Comparison of ENCODE assay signal across 23 mouse cellular contexts in genomic region chr19:34697461-34697860, GRCm38 (mm10). TPM values are rescaled to one million over a fixed set of nuclear protein-coding genes. Genes with fewer than 3 reads are reported as not detected.
A peak's percentile ranks its signal among the peaks of the same experiment; 100 is the strongest.
DNase-seq lines count a peak whose midpoint lies in the region; ATAC-seq and TF ChIP-seq lines count a peak whose summit lies in the region.
"Had no signal": no experiment of that assay in that cellular context is flagged by ENCODE, and none has a peak within 500 bp of the region (broad histone marks: within the 10 kb centered on the region; RNA-seq: fewer than 3 reads in every experiment).

No protein-coding gene starts in this region.

- no peak overlapping the region for H3K4me2 ChIP-seq in kidney, embryonic 15.5 days
- no peak overlapping the region for H3K4me2 ChIP-seq in kidney, postnatal 0 days (ENCODE audit: low read length)
- H3K4me2 ChIP-seq in liver, embryonic 16.5 days (ENCODE audit: low read depth, low read length) = no peak overlapping the region
- H3K4me2 ChIP-seq in liver, embryonic 12.5 days = no peak overlapping the region
- H3K4me2 ChIP-seq: embryonic facial prominence, embryonic 13.5 days; embryonic facial prominence, embryonic 15.5 days; forebrain, embryonic 12.5 days had no signal

- no peaks in the 10 kb centered on the region for H3K9me3 ChIP-seq in kidney, embryonic 15.5 days (replicated peaks)
- no peaks in the 10 kb centered on the region for H3K9me3 ChIP-seq in kidney, postnatal 0 days (replicated peaks; ENCODE audit: low read length)
- no peaks in the 10 kb centered on the region for H3K9me3 ChIP-seq in liver, embryonic 16.5 days (replicated peaks; ENCODE audit: control insufficient read depth, low read length)
- H3K9me3 ChIP-seq in liver, embryonic 12.5 days (replicated peaks) = no peaks in the 10 kb centered on the region
- H3K9me3 ChIP-seq: embryonic facial prominence, embryonic 13.5 days; embryonic facial prominence, embryonic 15.5 days; forebrain, embryonic 10.5 days; forebrain, embryonic 12.5 days had no signal

- no peak overlapping the region for H3K9ac ChIP-seq in kidney, embryonic 15.5 days
- no peak overlapping the region for H3K9ac ChIP-seq in kidney, postnatal 0 days (ENCODE audit: low read depth, low read length)
- H3K9ac ChIP-seq in liver, embryonic 16.5 days (ENCODE audit: low read depth, low read length) = no peak overlapping the region
- no peak overlapping the region for H3K9ac ChIP-seq in liver, embryonic 12.5 days
- H3K9ac ChIP-seq: embryonic facial prominence, embryonic 13.5 days; embryonic facial prominence, embryonic 15.5 days; forebrain, embryonic 12.5 days had no signal

- H3K27me3 ChIP-seq in kidney, embryonic 15.5 days = no peaks in the 10 kb centered on the region
- no peaks in the 10 kb centered on the region for H3K27me3 ChIP-seq in kidney, postnatal 0 days (ENCODE audit: insufficient read depth, low read length)
- H3K27me3 ChIP-seq in liver, embryonic 16.5 days (ENCODE audit: control insufficient read depth, insufficient read depth, low read depth, low read length) = no peaks in the 10 kb centered on the region
- H3K27me3 ChIP-seq in liver, embryonic 12.5 days (replicated peaks) = no peaks in the 10 kb centered on the region
- H3K27me3 ChIP-seq: embryonic facial prominence, embryonic 13.5 days; embryonic facial prominence, embryonic 15.5 days; forebrain, embryonic 12.5 days had no signal

- no peak for ATAC-seq in kidney, embryonic 15.5 days (replicated peaks; ENCODE audit: low FRiP score)
- no peak for ATAC-seq in kidney, postnatal 0 days (replicated peaks; ENCODE audit: low FRiP score, low read depth)
- ATAC-seq in liver, embryonic 16.5 days (ENCODE audit: low read depth) = no peak
- ATAC-seq in liver, embryonic 12.5 days = no peak
- ATAC-seq: forebrain, embryonic 14.5 days had no signal

- no peak for DNase-seq in kidney, postnatal 36 days
- no peak for DNase-seq in kidney, postnatal 0 days (ENCODE audit: low spot score)
- DNase-seq in kidney, postnatal 10 days = no peak
- DNase-seq: adrenal gland, adult 2 months; adrenal gland, postnatal 10 days; adrenal gland, postnatal 25 days; cerebellum, adult 11 months; cerebellum, adult 18-20 months; cerebellum, adult 8-10 months; cerebellum, adult 9-11 months; cerebellum, postnatal 14 days; cerebellum, postnatal 36 days; embryo, embryonic 11 days had no signal

- no peak for TF ChIP-seq CTCF in kidney, postnatal 0 days (IDR thresholded peaks at IDR 0.05; ENCODE audit: low read depth)

- no peak overlapping the region for H3K4me3 ChIP-seq in kidney, embryonic 15.5 days (replicated peaks)
- H3K4me3 ChIP-seq in kidney, postnatal 0 days (replicated peaks; ENCODE audit: low read depth, low read length) = no peak overlapping the region
- no peak overlapping the region for H3K4me3 ChIP-seq in liver, embryonic 16.5 days (ENCODE audit: low read depth, low read length)
- H3K4me3 ChIP-seq in liver, embryonic 12.5 days = no peak overlapping the region
- H3K4me3 ChIP-seq: embryonic facial prominence, embryonic 13.5 days; embryonic facial prominence, embryonic 15.5 days; erythroblast, embryonic 14.5 days; forebrain, embryonic 10.5 days; forebrain, embryonic 12.5 days had no signal

- peaks cover 13% of the 10 kb centered on the region; the same call in 1 of the 2 replicates for H3K4me1 ChIP-seq in kidney, embryonic 15.5 days
- H3K4me1 ChIP-seq in kidney, postnatal 0 days (replicated peaks; ENCODE audit: insufficient read depth, low read length) = no peaks in the 10 kb centered on the region
- H3K4me1 ChIP-seq in liver, embryonic 16.5 days (ENCODE audit: control insufficient read depth, low read depth, low read length) = no peaks in the 10 kb centered on the region; the same call in 1 of the 2 replicates
- no peaks in the 10 kb centered on the region for H3K4me1 ChIP-seq in liver, embryonic 12.5 days
- H3K4me1 ChIP-seq: embryonic facial prominence, embryonic 13.5 days; embryonic facial prominence, embryonic 15.5 days; forebrain, embryonic 10.5 days; forebrain, embryonic 12.5 days had no signal

- H3K27ac ChIP-seq in kidney, embryonic 15.5 days = peak overlapping the region; percentile 67; the same call in 1 of the 2 replicates
- 0 out of 2 replicates have a peak overlapping the region, but pooled peaks have one; percentile 34 for H3K27ac ChIP-seq in kidney, postnatal 0 days
- peak overlapping the region; percentile 53; the same call in 1 of the 2 replicates for H3K27ac ChIP-seq in liver, embryonic 16.5 days (ENCODE audit: low read length)
- H3K27ac ChIP-seq in liver, embryonic 12.5 days = no peak overlapping the region
- H3K27ac ChIP-seq: embryonic facial prominence, embryonic 13.5 days; embryonic facial prominence, embryonic 15.5 days; forebrain, embryonic 10.5 days; forebrain, embryonic 12.5 days had no signal

- no peaks in the 10 kb centered on the region for H3K36me3 ChIP-seq in kidney, embryonic 15.5 days
- no peaks in the 10 kb centered on the region for H3K36me3 ChIP-seq in kidney, postnatal 0 days (ENCODE audit: insufficient read depth, low read length)
- no peaks in the 10 kb centered on the region for H3K36me3 ChIP-seq in liver, embryonic 16.5 days (ENCODE audit: control insufficient read depth, insufficient read depth)
- no peaks in the 10 kb centered on the region for H3K36me3 ChIP-seq in liver, embryonic 12.5 days
- H3K36me3 ChIP-seq: embryonic facial prominence, embryonic 13.5 days; embryonic facial prominence, embryonic 15.5 days; forebrain, embryonic 10.5 days; forebrain, embryonic 12.5 days had no signal

- 66% methylated on average over 2 of the region's 2 CpGs for WGBS in kidney, embryonic 15.5 days
- 74% methylated on average over 2 of the region's 2 CpGs for WGBS in kidney, postnatal 0 days
- 48% methylated on average over 2 of the region's 2 CpGs for WGBS in liver, embryonic 16.5 days (ENCODE audit: insufficient replicate concordance)
- WGBS in liver, embryonic 12.5 days (ENCODE audit: insufficient replicate concordance) = 39% methylated on average over 2 of the region's 2 CpGs

RNA-seq across cellular contexts. Expression of gene Slc16a12, which starts 49.6 kb away (rescaled TPM):
- 10.6 and 13.4 TPM in 2 replicates for polyA plus RNA-seq in kidney, embryonic 15.5 days (2015; fragmentation: Nextera tagmentation; extraction: Ambion mirVana)
- 30.1 and 33.6 TPM in 2 replicates for polyA plus RNA-seq in kidney, postnatal 0 days (2015; fragmentation: Nextera tagmentation; extraction: Ambion mirVana)
- polyA plus RNA-seq in liver, embryonic 16.5 days (2015; fragmentation: Nextera tagmentation; extraction: Ambion mirVana) = 15.3 and 16.5 TPM in 2 replicates
- 10.9 and 11.7 TPM in 2 replicates for polyA plus RNA-seq in liver, embryonic 12.5 days (2016; fragmentation: Nextera tagmentation; extraction: Ambion mirVana)
- polyA plus RNA-seq: erythroblast, embryonic 14.5 days had no signal

RNA-seq across cellular contexts. Expression of gene Ifit1, which starts 56.8 kb away (rescaled TPM):
- 0.42 and 0.49 TPM in 2 replicates for polyA plus RNA-seq in kidney, embryonic 15.5 days (2015; fragmentation: Nextera tagmentation; extraction: Ambion mirVana)
- 4.3 and 6.4 TPM in 2 replicates for polyA plus RNA-seq in kidney, postnatal 0 days (2015; fragmentation: Nextera tagmentation; extraction: Ambion mirVana)
- polyA plus RNA-seq in liver, embryonic 16.5 days (2015; fragmentation: Nextera tagmentation; extraction: Ambion mirVana) = 0.77 and 0.81 TPM in 2 replicates
- 0.26 and 0.51 TPM in 2 replicates for polyA plus RNA-seq in liver, embryonic 12.5 days (2016; fragmentation: Nextera tagmentation; extraction: Ambion mirVana)
- polyA plus RNA-seq: erythroblast, embryonic 14.5 days; forebrain, embryonic 10.5 days had no signal

RNA-seq across cellular contexts. Expression of gene Ifit1bl2, which starts 56.9 kb away (rescaled TPM):
- polyA plus RNA-seq in kidney, embryonic 15.5 days (2015; fragmentation: Nextera tagmentation; extraction: Ambion mirVana) = 0.09 and 0.14 TPM in 2 replicates
- 0.32 and 0.41 TPM in 2 replicates for polyA plus RNA-seq in kidney, postnatal 0 days (2015; fragmentation: Nextera tagmentation; extraction: Ambion mirVana)
- polyA plus RNA-seq in liver, embryonic 16.5 days (2015; fragmentation: Nextera tagmentation; extraction: Ambion mirVana) = 0.09 and 0.30 TPM in 2 replicates
- polyA plus RNA-seq in liver, embryonic 12.5 days (2016; fragmentation: Nextera tagmentation; extraction: Ambion mirVana) = not detected in 2 replicates
- polyA plus RNA-seq: C2C12; erythroblast, embryonic 14.5 days; forebrain, embryonic 10.5 days; forebrain, embryonic 12.5 days had no signal
